Mouse (Mus musculus): Measurements from ENCODE around the gene Abca4.

GRCm38 (mm10) chr3:122107643-122108194 is 63.5 kb downstream of the Abca4 start:
- TF ChIP-seq POLR2A (IDR thresholded peaks at IDR 0.05; ENCODE audit: insufficient read length, low read depth) (no peak), REST (IDR thresholded peaks at IDR 0.05; ENCODE audit: insufficient read depth, insufficient read length) (no peak)

Data from myocyte (in vitro differentiated cells).